Mouse (Mus musculus) mouse embryonic stem cell (cell line): ENCODE data around the gene Pgrmc2.

ENCODE experiments used
- in situ Hi-C, 2 experiments: fragments of 300-500 bp; cut with MboI; formaldehyde crosslinking; loops; 1 replicate in 1 of 2; 3 replicates in 1 of 2; pipeline ENCODE4 v1.14.3; 2019 to 2020; ENCODE audit warnings: low sequenced_read_pairs in 2 of 2, low pct_unique_long_range_greater_than_20kb in 1 of 2, mixed read lengths in 1 of 2; ENCODE audit not compliant: unreplicated experiment in 1 of 2

The Pgrmc2 gene

GRCm38 (mm10) chr3:41080724-41081123 lies 2.1 kb downstream of the Pgrmc2 start:
- in situ Hi-C loops: no loop called here

DNA sequence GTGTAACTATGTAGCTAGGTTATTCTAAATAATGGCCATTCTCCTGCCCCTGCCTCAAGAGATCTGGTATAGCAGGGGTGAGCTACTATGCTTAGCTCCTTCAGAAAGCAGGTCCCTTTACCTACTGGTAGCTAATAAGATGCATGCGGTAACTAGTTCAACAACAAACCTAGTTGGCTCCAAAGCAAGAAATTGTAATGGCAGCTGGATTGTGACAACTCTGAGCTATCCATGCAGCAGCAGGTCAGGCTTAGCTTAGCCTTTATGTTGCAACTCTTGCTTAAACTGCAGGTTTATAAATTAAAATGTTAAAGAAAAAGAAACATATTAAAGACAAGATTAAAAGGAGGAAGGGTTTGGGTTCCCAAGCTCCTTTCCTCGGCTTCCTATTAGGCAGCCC lies 4.2 kb downstream of the Pgrmc2 start:
- in situ Hi-C loops: no loop called here

DNA sequence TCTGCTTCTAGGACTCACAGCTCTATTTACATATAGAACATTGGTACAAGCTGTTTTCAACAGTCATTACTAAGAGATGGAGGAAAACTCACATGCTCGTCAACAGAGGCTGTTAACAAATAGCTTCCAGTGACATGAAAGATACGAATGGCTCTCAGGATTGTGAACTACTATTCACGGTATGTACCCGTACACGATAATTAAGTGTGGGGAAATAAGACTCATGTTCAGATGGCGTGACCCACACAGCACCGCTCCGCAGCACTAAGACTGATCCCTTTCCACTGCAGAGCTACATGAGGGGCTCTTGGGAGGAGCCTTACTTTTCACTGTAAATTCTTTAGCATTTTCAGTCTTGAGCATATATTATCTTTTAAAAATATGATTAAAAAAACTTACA lies 7.5 kb downstream of the Pgrmc2 start:
- in situ Hi-C loops: no loop called here

GRCm38 (mm10) chr3:41070519-41070918 lies 12.3 kb downstream of the Pgrmc2 start:
- in situ Hi-C loops: no loop called here

GRCm38 (mm10) chr3:41065320-41065719 lies 17.5 kb downstream of the Pgrmc2 start:
- in situ Hi-C loops: no loop called here

GRCm38 (mm10) chr3:41062758-41063157 lies 20.1 kb downstream of the Pgrmc2 start:
- in situ Hi-C loops: loop anchor here in 1 of 2 experiments (5.0 kb wide), 1 partner anchor 105 kb away; no protein-coding TSS in a partner anchor

DNA sequence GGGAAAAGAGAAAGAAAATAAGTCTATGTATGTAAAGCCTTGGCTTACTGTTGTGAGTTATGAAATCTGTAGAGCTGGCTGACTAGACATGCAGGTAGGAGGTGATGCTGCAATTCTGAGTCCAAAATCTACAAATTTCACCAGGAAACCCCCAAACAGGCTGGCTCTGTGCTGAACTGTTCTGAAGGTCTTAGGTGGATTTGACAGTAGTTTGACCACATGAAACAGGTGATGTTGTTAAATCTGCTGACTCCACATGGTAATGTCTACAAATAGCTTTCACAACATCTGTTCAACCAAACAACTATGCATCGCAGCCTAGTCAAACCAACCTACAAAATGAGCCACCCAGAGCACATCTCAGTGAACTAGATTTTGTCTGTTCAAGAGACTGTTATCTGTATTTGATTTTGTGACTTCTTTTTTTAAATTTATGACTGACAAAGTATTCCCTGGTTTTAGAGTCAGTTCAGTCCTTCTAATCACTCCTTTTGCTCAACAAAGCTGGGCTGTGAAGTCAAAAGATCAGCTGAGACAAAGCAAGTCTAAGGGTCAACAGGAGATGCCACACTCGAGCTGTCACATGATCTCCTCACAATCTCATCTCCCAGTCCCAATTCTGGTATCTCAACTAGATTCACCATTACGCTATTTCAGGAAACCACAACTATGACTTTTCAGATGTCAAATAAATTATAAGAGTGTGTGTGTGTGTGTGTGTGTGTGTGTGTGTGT lies 20.8 kb downstream of the Pgrmc2 start:
- in situ Hi-C loops: loop anchor here in 1 of 2 experiments (5.0 kb wide), 1 partner anchor 105 kb away; no protein-coding TSS in a partner anchor

DNA sequence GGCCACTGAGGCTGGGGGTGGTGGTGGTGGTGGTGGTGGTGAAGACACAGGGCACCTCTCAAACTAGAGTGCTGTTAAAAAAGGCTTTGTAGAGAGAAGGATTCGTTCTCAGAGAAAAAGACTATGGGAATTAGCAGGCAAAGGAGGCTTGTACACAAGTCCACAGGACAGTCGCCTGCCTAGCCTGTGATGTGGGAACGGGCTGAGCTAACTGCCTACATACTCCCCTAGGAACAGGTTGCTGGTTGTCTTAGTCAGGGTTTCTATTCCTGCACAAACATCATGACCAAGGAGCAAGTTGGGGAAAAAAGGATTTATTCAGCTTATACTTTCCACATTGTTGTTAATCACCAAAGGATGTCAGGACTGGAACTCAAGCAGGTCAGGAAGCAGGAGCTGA lies 23.6 kb downstream of the Pgrmc2 start:
- in situ Hi-C loops: no loop called here

DNA sequence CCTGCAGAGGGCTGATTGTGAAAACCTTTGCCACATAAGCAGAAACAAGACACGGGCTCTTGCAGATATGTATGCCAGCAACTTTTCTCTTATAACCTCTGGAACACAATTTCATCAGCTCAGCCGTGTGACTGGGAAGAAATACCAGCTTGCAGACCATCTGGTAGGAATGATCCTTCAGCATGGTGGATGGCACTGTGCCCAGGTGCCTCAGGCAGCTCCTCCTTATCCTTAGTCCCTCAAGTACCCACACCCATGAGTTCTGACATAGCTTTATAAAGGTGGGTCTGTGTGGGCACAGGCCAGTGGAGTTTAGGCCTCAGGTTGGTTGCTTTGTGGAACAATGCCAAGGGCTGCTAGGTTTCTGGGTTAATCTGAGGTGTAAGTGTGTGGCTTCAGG lies 24.5 kb downstream of the Pgrmc2 start:
- in situ Hi-C loops: no loop called here

DNA sequence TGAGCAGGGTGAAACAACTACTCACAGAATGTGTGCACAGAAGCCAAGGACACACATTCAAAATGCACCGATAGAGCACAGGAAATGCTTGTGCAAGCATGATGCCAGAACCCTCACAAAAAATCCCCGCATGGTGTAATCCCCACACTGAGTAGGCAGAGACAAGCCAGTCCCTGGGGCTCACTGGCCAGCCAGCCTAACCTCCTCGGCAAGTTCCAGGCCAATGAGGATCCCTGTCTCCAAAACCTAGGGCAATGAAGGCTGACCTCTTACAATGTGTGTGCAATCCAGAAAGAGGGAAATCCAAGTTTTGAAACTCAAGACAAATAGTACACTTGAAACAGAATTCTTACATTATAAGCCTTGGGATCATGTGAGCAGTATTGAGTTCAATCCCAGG lies 29.5 kb downstream of the Pgrmc2 start:
- in situ Hi-C loops: no loop called here

DNA sequence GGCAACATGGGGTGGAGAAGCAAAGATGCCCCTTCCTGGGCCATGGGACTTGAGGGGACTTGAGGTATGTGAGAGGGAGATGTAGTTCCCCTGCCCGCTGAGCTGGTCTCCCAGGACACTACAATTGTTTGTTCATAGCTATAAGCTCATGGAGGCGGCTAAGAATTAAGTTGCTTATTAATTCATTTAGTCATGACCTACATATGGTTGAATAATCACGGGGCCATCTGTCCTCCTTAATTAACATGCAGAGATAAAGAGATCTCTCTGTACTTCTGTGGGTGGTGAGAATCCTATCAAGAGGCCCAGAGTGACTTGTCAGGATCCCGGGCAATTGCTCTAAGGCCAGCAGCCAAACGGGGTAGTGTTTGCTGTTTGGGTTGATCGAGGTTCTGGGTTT lies 35.0 kb downstream of the Pgrmc2 start:
- in situ Hi-C loops: loop anchor here (10.0 kb wide), 1 partner anchor 117 kb away; no protein-coding TSS in a partner anchor

DNA sequence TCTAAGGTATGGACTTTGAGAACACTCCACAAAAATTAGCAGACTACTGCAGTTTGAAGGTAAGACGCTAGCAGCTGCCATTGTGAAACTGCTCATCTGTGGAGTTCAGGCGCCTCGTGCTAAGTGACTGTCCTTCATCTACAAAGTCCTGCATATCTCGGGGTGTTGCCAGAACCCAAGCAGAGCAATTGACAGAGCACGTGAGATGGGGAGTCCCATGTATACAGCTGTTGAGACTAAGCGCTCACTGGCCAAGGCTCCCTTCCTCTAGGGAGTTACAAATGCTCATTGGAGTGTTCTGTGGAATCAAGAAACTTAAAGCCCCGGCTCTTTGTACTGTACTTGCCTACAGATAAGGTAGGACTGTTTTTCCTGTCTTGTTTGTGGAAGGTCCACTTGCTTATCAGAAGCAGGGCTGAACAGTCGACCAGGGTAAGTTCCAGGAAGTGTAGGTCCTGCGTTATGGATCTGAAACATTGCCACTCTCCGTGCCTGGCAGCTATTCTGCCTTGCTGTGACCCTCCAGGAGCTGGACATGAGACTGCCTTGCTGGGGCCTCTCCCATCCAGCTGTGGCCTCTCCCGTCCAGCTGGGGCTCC lies 39.0 kb downstream of the Pgrmc2 start:
- in situ Hi-C loops: loop anchor here (10.0 kb wide), 1 partner anchor 121 kb away; no protein-coding TSS in a partner anchor

GRCm38 (mm10) chr3:41042195-41042938 lies 40.5 kb downstream of the Pgrmc2 start:
- in situ Hi-C loops: loop anchor here (10.0 kb wide), 1 partner anchor 122 kb away; no protein-coding TSS in a partner anchor

DNA sequence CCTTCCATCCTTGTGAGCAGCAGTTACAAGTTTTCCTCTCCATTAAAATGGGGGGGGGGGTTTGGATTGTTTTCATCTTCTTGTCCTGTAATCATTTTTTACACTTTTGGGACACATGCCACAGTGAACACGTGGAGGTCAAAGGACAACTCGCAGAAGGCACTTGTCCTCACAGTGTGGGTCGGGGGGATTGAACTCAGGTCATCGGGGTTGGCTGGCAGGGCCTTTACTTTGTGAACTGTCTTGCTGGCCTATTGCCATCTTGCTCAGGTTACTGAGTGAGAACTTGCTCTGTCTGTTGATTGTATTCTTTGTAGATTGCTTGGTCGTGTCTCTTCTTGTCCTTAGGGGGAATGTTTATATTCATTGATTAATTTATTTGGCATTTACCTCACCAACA lies 41.6 kb downstream of the Pgrmc2 start:
- in situ Hi-C loops: loop anchor here (10.0 kb wide), 1 partner anchor 124 kb away; no protein-coding TSS in a partner anchor

DNA sequence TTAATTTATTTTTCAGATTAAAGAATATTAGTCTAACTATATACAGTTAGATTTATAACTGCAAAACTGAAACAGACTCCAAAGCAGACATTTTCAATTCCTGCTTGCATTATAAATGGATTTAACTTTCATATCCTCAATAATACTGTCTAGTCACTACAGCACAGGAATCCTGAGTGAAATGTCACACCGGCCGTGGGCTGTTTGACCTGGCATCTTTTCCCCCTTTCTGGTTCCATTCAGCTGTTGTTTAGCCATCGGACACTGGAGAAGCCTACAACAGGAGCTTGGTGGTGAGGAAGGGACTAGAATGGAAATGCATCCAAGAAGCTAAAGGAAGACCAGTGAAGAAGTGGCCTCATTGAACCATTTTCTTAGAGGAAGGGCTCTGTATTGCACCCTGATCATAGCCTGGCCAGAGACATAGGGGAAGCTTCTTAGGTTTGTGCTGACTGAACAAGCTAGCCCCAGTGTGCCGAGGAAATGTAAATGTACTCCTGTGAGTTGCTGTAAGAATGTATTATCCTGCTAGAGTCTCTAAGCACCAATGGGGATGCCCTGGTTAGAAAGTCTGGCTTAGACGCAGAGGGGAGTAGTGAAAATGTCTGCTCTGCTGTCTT lies 44.4 kb downstream of the Pgrmc2 start:
- in situ Hi-C loops: no loop called here

- in situ Hi-C loops: no loop called here
Measured at GRCm38 (mm10) chr3:41031286-41032210, 51.3 kb downstream of the Pgrmc2 start.

DNA sequence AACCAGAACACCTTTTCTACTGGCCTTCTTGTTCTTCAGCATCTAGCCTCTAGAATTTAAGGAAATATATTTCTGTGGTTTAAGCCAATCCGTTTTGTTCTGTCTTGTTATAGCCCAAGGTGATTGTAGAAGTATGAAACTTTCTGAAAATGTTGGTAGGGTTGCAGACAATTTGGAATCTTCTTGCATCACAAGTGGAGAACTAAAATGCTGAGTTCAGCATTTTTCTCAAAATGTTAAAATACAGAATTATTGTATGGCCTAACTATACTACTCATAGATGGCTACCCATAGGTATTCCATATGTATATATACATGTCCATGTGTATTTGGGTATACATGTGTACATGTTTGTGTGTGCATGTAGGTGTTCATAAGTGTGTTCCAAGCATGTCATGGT lies 52.1 kb downstream of the Pgrmc2 start:
- in situ Hi-C loops: no loop called here

GRCm38 (mm10) chr3:41021980-41022379 lies 60.9 kb downstream of the Pgrmc2 start:
- in situ Hi-C loops: no loop called here
